26 mouse cellular contexts compared by ENCODE assay signal in the genomic region with DNA sequence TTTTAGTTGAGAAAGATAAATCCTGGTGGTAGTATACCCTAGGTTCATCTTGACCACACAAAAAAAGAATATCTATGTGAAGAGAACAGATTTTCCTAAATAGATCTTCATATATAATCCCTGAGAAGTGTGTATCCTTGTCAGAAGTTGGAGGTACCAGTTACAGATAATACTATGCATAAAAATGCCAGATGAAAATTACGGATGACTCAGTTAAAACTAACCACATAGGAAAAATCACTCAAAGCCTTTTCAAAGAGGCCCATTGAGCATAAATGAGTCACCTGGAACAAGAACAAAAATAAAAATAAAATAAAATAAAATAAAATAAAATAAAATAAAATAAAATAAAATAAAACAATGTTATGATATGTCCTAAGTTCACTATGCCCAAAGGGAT.
"Had no signal": no experiment of that assay in that cellular context is flagged by ENCODE, and none has a peak within 500 bp of the region (broad histone marks: within the 10 kb centered on the region; RNA-seq: fewer than 3 reads in every experiment).

No protein-coding gene starts in this region.

- DNase-seq: heart, postnatal 10 days; heart, postnatal 14 days; heart, postnatal 36 days; heart, postnatal 4 days; kidney, adult 11 months; kidney, adult 18-20 months; kidney, adult 2 months; kidney, adult 9 months; kidney, postnatal 10 days; kidney, postnatal 14 days; kidney, postnatal 25 days; kidney, postnatal 36 days; kidney, postnatal 4 days; layer of hippocampus, adult 9-11 months; layer of hippocampus, postnatal 36 days had no signal

- H3K27me3 ChIP-seq: heart, embryonic 12.5 days; heart, embryonic 13.5 days; heart, embryonic 15.5 days; hindbrain, embryonic 12.5 days; hindbrain, embryonic 13.5 days; hindbrain, embryonic 15.5 days; intestine, embryonic 15.5 days; kidney, embryonic 15.5 days had no signal

- H3K36me3 ChIP-seq: heart, embryonic 12.5 days; heart, embryonic 13.5 days; heart, embryonic 15.5 days; hindbrain, embryonic 10.5 days; hindbrain, embryonic 12.5 days; hindbrain, embryonic 13.5 days; hindbrain, embryonic 15.5 days; intestine, embryonic 15.5 days; kidney, embryonic 15.5 days had no signal

- H3K4me3 ChIP-seq: heart, embryonic 12.5 days; heart, embryonic 13.5 days; heart, embryonic 15.5 days; hindbrain, embryonic 10.5 days; hindbrain, embryonic 12.5 days; hindbrain, embryonic 13.5 days; hindbrain, embryonic 15.5 days; intestine, embryonic 15.5 days; kidney, embryonic 15.5 days; layer of hippocampus, adult 2 months; left cerebral cortex, adult 2 months had no signal
